Mouse (Mus musculus) MN1 (cell line): ENCODE data around the gene Epsti1.

Experiments used
- DNase-seq: peaks from one replicate; pipeline ENCODE4 v3.0.0-alpha.2; 2016; ENCODE audit warnings: low spot score

Epsti1 gene

GRCm38 (mm10) chr14:78015540-78016321 is 111.7 kb downstream of the Epsti1 start:
- DNase-seq, result peak; percentile 24

GRCm38 (mm10) chr14:78016398-78016797 is 112.4 kb downstream of the Epsti1 start:
- DNase-seq, result no peak

GRCm38 (mm10) chr14:78019935-78020334 is 115.9 kb downstream of the Epsti1 start:
- DNase-seq, result peak; percentile 20

GRCm38 (mm10) chr14:78038876-78039275 is 134.8 kb downstream of the Epsti1 start:
- DNase-seq, result no peak

GRCm38 (mm10) chr14:78040643-78041042 is 136.6 kb downstream of the Epsti1 start:
- no peak for DNase-seq

- DNase-seq, result no peak
Measured at GRCm38 (mm10) chr14:78041886-78042526, 138.0 kb downstream of the Epsti1 start.

GRCm38 (mm10) chr14:78043079-78043478 is 139.0 kb downstream of the Epsti1 start:
- DNase-seq, result peak; percentile 39

GRCm38 (mm10) chr14:78048258-78048657 is 144.2 kb downstream of the Epsti1 start:
- DNase-seq, result no peak

GRCm38 (mm10) chr14:78048674-78049073 is 144.6 kb downstream of the Epsti1 start:
- DNase-seq, result no peak
